Mouse (Mus musculus) midbrain, embryonic 14.5 days (tissue): ENCODE data around the gene Fam131c. TPM values are rescaled to one million over a fixed set of nuclear protein-coding genes. Genes with fewer than 3 reads are reported as not detected.
A peak's percentile ranks its signal among the peaks of the same experiment; 100 is the strongest.

ENCODE experiments used
- ATAC-seq: fragments of 200-750 bp; cut with Nextera tagmentation; 2 replicates; pipeline ENCODE4 v1.8.0; 2017; ENCODE audit warnings: moderate number of reproducible peaks, moderate library complexity; ENCODE audit not compliant: low FRiP score, low TSS enrichment
- DNase-seq: peaks from one replicate; pipeline ENCODE4 v3.0.0-alpha.2; 2015
- H3K27ac ChIP-seq: fragments of 300-500 bp; sonication (generic); replicated peaks from 2 replicates; pipeline ENCODE4 v1.5.1; 2014; ENCODE audit warnings: mild to moderate bottlenecking, low read depth, low read length, moderate library complexity
- H3K27me3 ChIP-seq: fragments of 300-500 bp; sonication (generic); 2 replicates; pipeline ENCODE4 v1.6.1; 2014; ENCODE audit warnings: low read length, control low read depth, mixed read lengths; ENCODE audit not compliant: control insufficient read depth, insufficient read depth
- H3K36me3 ChIP-seq: fragments of 300-500 bp; sonication (generic); 2 replicates; pipeline ENCODE4 v1.6.1; 2014; ENCODE audit warnings: low read length, control low read depth; ENCODE audit not compliant: control insufficient read depth, insufficient read depth
- H3K4me1 ChIP-seq: fragments of 300-500 bp; sonication (generic); 2 replicates; pipeline ENCODE4 v1.6.1; 2014; ENCODE audit warnings: mild to moderate bottlenecking, antibody characterized with exemption, low read length, control low read depth; ENCODE audit not compliant: control insufficient read depth, insufficient read depth
- H3K4me2 ChIP-seq: fragments of 300-500 bp; sonication (generic); 2 replicates; pipeline ENCODE4 v1.6.1; 2014; ENCODE audit warnings: mild to moderate bottlenecking, low read length, moderate library complexity
- H3K4me3 ChIP-seq: fragments of 300-500 bp; sonication (generic); replicated peaks from 2 replicates; pipeline ENCODE4 v1.5.1; 2014; ENCODE audit warnings: low read depth, low read length
- H3K9ac ChIP-seq: fragments of 300-500 bp; sonication (generic); replicated peaks from 2 replicates; pipeline ENCODE4 v1.6.1; 2014; ENCODE audit warnings: mild to moderate bottlenecking, low read length, moderate library complexity
- H3K9me3 ChIP-seq: fragments of 300-500 bp; sonication (generic); 2 replicates; pipeline ENCODE4 v1.6.1; 2016; ENCODE audit warnings: low read length, control low read depth, mixed read lengths; ENCODE audit not compliant: control insufficient read depth
- WGBS: fragments of 180-500 bp; shearing (Covaris S2); extraction: QIAGEN DNeasy Blood & Tissue Kit; methylation state at CpG from one replicate; pipeline ENCODE4 v1.1.7; 2014; 5-methylcytosine and 5-hydroxymethylcytosine counted together
- polyA plus RNA-seq: library from polyadenylated mRNA; unstranded; fragments of >200 nt; fragmentation: Nextera tagmentation; extraction: Ambion mirVana; gene quantifications from 2 replicates; pipeline ENCODE4 v1.2.1, GENCODE M21; 2014

The Fam131c gene
- polyA plus RNA-seq = 26.7 and 37.2 TPM in 2 replicates

- Histone ChIP-seq H3K4me3 (peak within 1 kb of the TSS; percentile 58), H3K4me1 (no peaks in the 10 kb centered on the region), H3K9ac (peak within 1 kb of the TSS; percentile 77), H3K9me3 (no peaks in the 10 kb centered on the region), H3K4me2 (peak within 1 kb of the TSS; percentile 96), H3K36me3 (no peaks in the 10 kb centered on the region), H3K27ac (0 out of 2 replicates have a peak within 1 kb of the TSS, but pooled peaks have one; percentile 20), H3K27me3 (peaks cover 7% of the 10 kb centered on the region; the same call in 1 of the 2 replicates)
- ATAC-seq (peak; percentile 49), DNase-seq (peak; percentile 79)
- under 1% methylated on average over 56 of the region's 71 CpGs for WGBS
Observed at GRCm38 (mm10) chr4:141367997-141368791, at the start of gene Fam131c. TSS of gene Fam131c (plus strand) at chr4:141368220.

GRCm38 (mm10) chr4:141322526-141322925 is 45.5 kb upstream of the Fam131c start:
- DNase-seq (no peak), ATAC-seq (no peak)
- no peak overlapping the region for H3K4me2 ChIP-seq
- no peaks in the 10 kb centered on the region for H3K9me3 ChIP-seq
- H3K9ac ChIP-seq = no peak overlapping the region
- H3K4me3 ChIP-seq = no peak overlapping the region
- WGBS = 83% methylated on average over 11 of the region's 11 CpGs
- no peaks in the 10 kb centered on the region for H3K27me3 ChIP-seq
- no peaks in the 10 kb centered on the region for H3K4me1 ChIP-seq
- no peaks in the 10 kb centered on the region for H3K36me3 ChIP-seq
- no peak overlapping the region for H3K27ac ChIP-seq

- no peak overlapping the region for H3K4me3 ChIP-seq
- WGBS = 94% methylated on average over 6 of the region's 6 CpGs
- no peak overlapping the region for H3K4me2 ChIP-seq
Observed at GRCm38 (mm10) chr4:141324771-141325191, 43.2 kb upstream of the Fam131c start.

GRCm38 (mm10) chr4:141325636-141326035 is 42.4 kb upstream of the Fam131c start:
- Histone ChIP-seq H3K36me3 (no peaks in the 10 kb centered on the region), H3K27me3 (no peaks in the 10 kb centered on the region), H3K4me1 (no peaks in the 10 kb centered on the region), H3K9me3 (no peaks in the 10 kb centered on the region), H3K4me2 (no peak overlapping the region), H3K27ac (no peak overlapping the region), H3K4me3 (no peak overlapping the region), H3K9ac (no peak overlapping the region)
- WGBS = 76% methylated on average over 15 of the region's 15 CpGs
- DNase-seq (no peak), ATAC-seq (no peak)

More at GRCm38 (mm10) chr4:141324771-141325191, 43.2 kb upstream of the Fam131c start:
- Histone ChIP-seq H3K9me3 (no peaks in the 10 kb centered on the region), H3K27me3 (no peaks in the 10 kb centered on the region), H3K27ac (no peak overlapping the region), H3K4me1 (no peaks in the 10 kb centered on the region), H3K9ac (no peak overlapping the region), H3K36me3 (no peaks in the 10 kb centered on the region)
- ATAC-seq (no peak), DNase-seq (no peak)

- Histone ChIP-seq H3K4me2 (no peak overlapping the region), H3K36me3 (no peaks in the 10 kb centered on the region), H3K27me3 (no peaks in the 10 kb centered on the region), H3K27ac (no peak overlapping the region), H3K4me1 (no peaks in the 10 kb centered on the region), H3K4me3 (no peak overlapping the region), H3K9ac (no peak overlapping the region), H3K9me3 (no peaks in the 10 kb centered on the region)
- no peak for DNase-seq
- 87% methylated on average over 4 of the region's 4 CpGs for WGBS
- ATAC-seq = no peak
Observed at GRCm38 (mm10) chr4:141327075-141327474, 40.9 kb upstream of the Fam131c start.

GRCm38 (mm10) chr4:141328742-141329141 is 39.3 kb upstream of the Fam131c start:
- H3K4me1 ChIP-seq = no peaks in the 10 kb centered on the region
- H3K27me3 ChIP-seq = no peaks in the 10 kb centered on the region
- DNase-seq = no peak
- 89% methylated on average over 9 of the region's 9 CpGs for WGBS
- no peak for ATAC-seq
- no peaks in the 10 kb centered on the region for H3K9me3 ChIP-seq
- no peaks in the 10 kb centered on the region for H3K36me3 ChIP-seq
- no peak overlapping the region for H3K9ac ChIP-seq
- H3K4me3 ChIP-seq = no peak overlapping the region
- no peak overlapping the region for H3K4me2 ChIP-seq
- H3K27ac ChIP-seq = no peak overlapping the region

GRCm38 (mm10) chr4:141329968-141330367 is 38.1 kb upstream of the Fam131c start:
- DNase-seq = no peak

GRCm38 (mm10) chr4:141331446-141331845 is 36.6 kb upstream of the Fam131c start:
- DNase-seq (no peak), ATAC-seq (no peak)
- H3K9me3 ChIP-seq = no peaks in the 10 kb centered on the region
- peaks cover 8% of the 10 kb centered on the region; the same call in 1 of the 2 replicates for H3K4me1 ChIP-seq
- no peak overlapping the region for H3K4me3 ChIP-seq
- H3K36me3 ChIP-seq = no peaks in the 10 kb centered on the region
- no peaks in the 10 kb centered on the region for H3K27me3 ChIP-seq
- 99% methylated on average over 2 of the region's 2 CpGs for WGBS
- H3K27ac ChIP-seq = no peak overlapping the region
- H3K9ac ChIP-seq = no peak overlapping the region
- H3K4me2 ChIP-seq = no peak overlapping the region

More at GRCm38 (mm10) chr4:141329968-141330367, 38.1 kb upstream of the Fam131c start:
- no peaks in the 10 kb centered on the region for H3K9me3 ChIP-seq
- no peak overlapping the region for H3K4me2 ChIP-seq
- H3K27me3 ChIP-seq = no peaks in the 10 kb centered on the region
- no peak overlapping the region for H3K4me3 ChIP-seq
- WGBS = 76% methylated on average over 12 of the region's 12 CpGs
- H3K9ac ChIP-seq = no peak overlapping the region
- peaks cover 4% of the 10 kb centered on the region; the same call in 1 of the 2 replicates for H3K4me1 ChIP-seq
- H3K36me3 ChIP-seq = no peaks in the 10 kb centered on the region
- no peak overlapping the region for H3K27ac ChIP-seq
- no peak for ATAC-seq

GRCm38 (mm10) chr4:141332258-141332657 is 35.8 kb upstream of the Fam131c start:
- H3K36me3 ChIP-seq = no peaks in the 10 kb centered on the region
- H3K27me3 ChIP-seq = no peaks in the 10 kb centered on the region
- H3K4me3 ChIP-seq = no peak overlapping the region
- no peak overlapping the region for H3K27ac ChIP-seq
- 89% methylated on average over 7 of the region's 7 CpGs for WGBS
- no peaks in the 10 kb centered on the region for H3K9me3 ChIP-seq
- H3K4me1 ChIP-seq = peaks cover 8% of the 10 kb centered on the region; the same call in 1 of the 2 replicates
- ATAC-seq (no peak), DNase-seq (no peak)
- H3K4me2 ChIP-seq = no peak overlapping the region
- H3K9ac ChIP-seq = no peak overlapping the region
